Mouse (Mus musculus): Measurements from ENCODE around the gene Chgb. TPM values are rescaled to one million over a fixed set of nuclear protein-coding genes. Genes with fewer than 3 reads are reported as not detected.

The Chgb gene
- total RNA-seq (2021) = 100 to 1,000 TPM; 295 to 348 TPM

- no peak for DNase-seq
Observed at GRCm38 (mm10) chr2:132780978-132781377, at the start of gene Chgb. Chgb (plus strand) TSS chr2:132781278.

- no peak for DNase-seq
Observed at GRCm38 (mm10) chr2:132732940-132733339, 48.1 kb upstream of the Chgb start.

- DNase-seq = no peak
Observed at GRCm38 (mm10) chr2:132733603-132734573, 47.2 kb upstream of the Chgb start.

- DNase-seq = no peak
Observed at GRCm38 (mm10) chr2:132738816-132739432, 42.2 kb upstream of the Chgb start.

- peak; percentile 76 to 79 for DNase-seq
Observed at GRCm38 (mm10) chr2:132741862-132742347, 39.2 kb upstream of the Chgb start.

GRCm38 (mm10) chr2:132744866-132745265 lies 36.2 kb upstream of the Chgb start:
- DNase-seq = no peak

GRCm38 (mm10) chr2:132746108-132746507 lies 35.0 kb upstream of the Chgb start:
- DNase-seq = no peak

GRCm38 (mm10) chr2:132750726-132751125 lies 30.4 kb upstream of the Chgb start:
- DNase-seq = no peak

- peak in 1 of 2 experiments; percentile 31 for DNase-seq
Observed at GRCm38 (mm10) chr2:132751141-132752066, 29.7 kb upstream of the Chgb start.

- no peak for DNase-seq
Observed at GRCm38 (mm10) chr2:132752398-132752797, 28.7 kb upstream of the Chgb start.

GRCm38 (mm10) chr2:132753137-132753536 lies 27.9 kb upstream of the Chgb start:
- no peak for DNase-seq

GRCm38 (mm10) chr2:132757911-132758310 lies 23.2 kb upstream of the Chgb start:
- peak; percentile 36 to 39 for DNase-seq

- DNase-seq = no peak
Observed at GRCm38 (mm10) chr2:132770822-132771221, 10.3 kb upstream of the Chgb start.

GRCm38 (mm10) chr2:132781439-132782068 lies 476 bp downstream of the Chgb start:
- DNase-seq = peak; percentile 84 to 87

- DNase-seq = no peak
Observed at GRCm38 (mm10) chr2:132784039-132784438, 3.0 kb downstream of the Chgb start.

GRCm38 (mm10) chr2:132793441-132794203 lies 12.5 kb downstream of the Chgb start:
- no peak for DNase-seq

- no peak for DNase-seq
Observed at GRCm38 (mm10) chr2:132794204-132794586, 13.1 kb downstream of the Chgb start.

GRCm38 (mm10) chr2:132802976-132803375 lies 21.9 kb downstream of the Chgb start:
- DNase-seq = no peak

GRCm38 (mm10) chr2:132815608-132816314 lies 34.7 kb downstream of the Chgb start, which contains the start of the genes Trmt6 and Mcm8:
Trmt6 (minus strand) TSS chr2:132816055.
Mcm8 (plus strand) TSS chr2:132816141.
- DNase-seq = peak; percentile 85 to 86

GRCm38 (mm10) chr2:132841071-132841470 lies 60.0 kb downstream of the Chgb start:
- DNase-seq = no peak
